Mouse (Mus musculus): ENCODE measurements around the gene Shkbp1. TPM values are rescaled to one million over a fixed set of nuclear protein-coding genes. Genes with fewer than 3 reads are reported as not detected.
A peak's percentile ranks its signal among the peaks of the same experiment; 100 is the strongest.

The Shkbp1 gene
- polyA plus RNA-seq, 1 experiment from 2014 or later = 39.8 TPM

DNA sequence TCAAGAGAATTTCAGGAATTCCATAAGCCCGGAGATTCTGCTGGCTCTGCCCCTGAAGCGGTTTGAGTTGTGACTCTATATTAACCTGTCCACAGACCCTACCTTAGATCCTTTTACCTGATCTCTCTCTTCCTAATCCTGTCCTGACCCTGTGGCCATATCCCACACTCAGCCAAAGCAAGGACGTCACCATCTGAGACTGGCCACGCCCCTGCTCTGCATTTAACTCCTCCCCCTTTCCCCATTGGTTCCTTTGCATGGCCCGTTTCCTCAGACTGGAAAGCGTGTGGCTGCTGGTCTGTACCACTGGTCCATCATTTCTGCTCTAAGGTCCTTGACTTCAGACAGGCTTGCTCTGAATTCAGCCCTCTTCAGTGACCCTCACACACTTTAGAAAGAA lies 10.4 kb downstream of the Shkbp1 start:
- no peaks in the 10 kb centered on the region for H3K27me3 ChIP-seq (replicated peaks; ENCODE audit: control insufficient read depth, insufficient read depth, low read length)
- no peaks in the 10 kb centered on the region for H3K4me1 ChIP-seq (replicated peaks; ENCODE audit: control insufficient read depth, insufficient read depth, low read length)
- H3K27ac ChIP-seq (ENCODE audit: low read depth) = no peak overlapping the region
- no peak for ATAC-seq (replicated peaks; ENCODE audit: low FRiP score, low TSS enrichment, low read depth)
- no peak overlapping the region for H3K4me3 ChIP-seq (ENCODE audit: low read depth, low read length)
- H3K36me3 ChIP-seq (ENCODE audit: control insufficient read depth, insufficient read depth, low read length) = peaks cover 46% of the 10 kb centered on the region
- no peaks in the 10 kb centered on the region for H3K9me3 ChIP-seq (ENCODE audit: control insufficient read depth, low read length)
- H3K4me2 ChIP-seq (ENCODE audit: low read length) = no peak overlapping the region
- WGBS = 21% methylated on average over 6 of the region's 6 CpGs
- no peak overlapping the region for H3K9ac ChIP-seq (ENCODE audit: low read length)
- DNase-seq (ENCODE audit: low spot score) = no peak

DNA sequence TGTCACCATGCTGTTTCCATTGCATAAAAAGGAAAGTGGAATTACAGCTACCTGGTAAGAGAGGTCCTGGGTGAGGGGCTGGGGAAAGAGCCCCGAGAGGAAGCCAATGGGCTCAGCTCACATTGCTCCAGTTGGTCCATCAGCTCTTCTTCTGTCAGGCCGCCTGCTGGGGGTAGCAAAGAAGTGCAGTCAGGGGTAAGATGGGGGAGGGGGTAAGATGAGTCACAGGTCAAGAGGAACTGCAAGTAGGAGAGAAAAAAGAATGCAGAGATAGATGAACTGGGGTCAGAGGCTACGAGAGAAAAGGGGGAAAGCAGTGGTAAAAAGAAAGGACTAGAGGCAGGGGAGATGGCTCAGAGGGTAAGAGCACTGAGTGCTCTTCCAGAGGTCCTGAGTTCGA lies 13.2 kb downstream of the Shkbp1 start:
- Histone ChIP-seq H3K4me1 (replicated peaks; ENCODE audit: control insufficient read depth, insufficient read depth, low read length) (no peaks in the 10 kb centered on the region), H3K4me2 (ENCODE audit: low read length) (no peak overlapping the region), H3K27me3 (replicated peaks; ENCODE audit: control insufficient read depth, insufficient read depth, low read length) (peaks cover 4% of the 10 kb centered on the region; the same call in 1 of the 2 replicates), H3K9me3 (ENCODE audit: control insufficient read depth, low read length) (no peaks in the 10 kb centered on the region), H3K27ac (ENCODE audit: low read depth) (no peak overlapping the region), H3K9ac (ENCODE audit: low read length) (no peak overlapping the region), H3K36me3 (ENCODE audit: control insufficient read depth, insufficient read depth, low read length) (peaks cover 25% of the 10 kb centered on the region), H3K4me3 (ENCODE audit: low read depth, low read length) (no peak overlapping the region)
- DNase-seq (ENCODE audit: low spot score) (no peak), ATAC-seq (replicated peaks; ENCODE audit: low FRiP score, low TSS enrichment, low read depth) (no peak)
- WGBS = 51% methylated on average over 4 of the region's 4 CpGs

DNA sequence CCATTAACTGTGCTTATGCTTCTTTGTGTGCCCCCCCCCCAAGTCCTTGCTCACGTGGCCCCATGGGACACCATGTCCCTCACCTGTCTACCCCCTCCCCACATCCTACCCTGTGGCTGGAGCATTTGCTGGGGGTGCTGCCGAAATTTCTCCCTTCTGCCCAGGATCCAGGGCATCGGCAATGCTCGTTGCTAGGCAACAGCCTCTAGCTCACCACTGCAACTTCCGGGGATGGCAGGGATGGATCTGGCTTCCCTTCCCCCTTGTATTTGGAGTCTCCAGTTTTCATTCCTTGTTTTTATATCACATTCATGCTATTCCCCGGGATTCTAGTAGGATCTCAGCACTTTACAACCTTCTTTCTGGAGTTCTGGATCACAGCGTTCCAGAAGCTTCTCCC lies 16.3 kb downstream of the Shkbp1 start:
- ATAC-seq (replicated peaks; ENCODE audit: low FRiP score, low TSS enrichment, low read depth) = no peak
- Histone ChIP-seq H3K9ac (ENCODE audit: low read length) (no peak overlapping the region), H3K27ac (ENCODE audit: low read depth) (no peak overlapping the region), H3K36me3 (ENCODE audit: control insufficient read depth, insufficient read depth, low read length) (peaks cover 14% of the 10 kb centered on the region), H3K4me2 (ENCODE audit: low read length) (no peak overlapping the region), H3K9me3 (ENCODE audit: control insufficient read depth, low read length) (no peaks in the 10 kb centered on the region), H3K4me3 (ENCODE audit: low read depth, low read length) (no peak overlapping the region), H3K27me3 (replicated peaks; ENCODE audit: control insufficient read depth, insufficient read depth, low read length) (peaks cover 25% of the 10 kb centered on the region), H3K4me1 (replicated peaks; ENCODE audit: control insufficient read depth, insufficient read depth, low read length) (peaks cover 14% of the 10 kb centered on the region; the same call in 1 of the 2 replicates)
- no peak for DNase-seq (ENCODE audit: low spot score)
- WGBS = 28% methylated on average over 7 of the region's 7 CpGs

DNA sequence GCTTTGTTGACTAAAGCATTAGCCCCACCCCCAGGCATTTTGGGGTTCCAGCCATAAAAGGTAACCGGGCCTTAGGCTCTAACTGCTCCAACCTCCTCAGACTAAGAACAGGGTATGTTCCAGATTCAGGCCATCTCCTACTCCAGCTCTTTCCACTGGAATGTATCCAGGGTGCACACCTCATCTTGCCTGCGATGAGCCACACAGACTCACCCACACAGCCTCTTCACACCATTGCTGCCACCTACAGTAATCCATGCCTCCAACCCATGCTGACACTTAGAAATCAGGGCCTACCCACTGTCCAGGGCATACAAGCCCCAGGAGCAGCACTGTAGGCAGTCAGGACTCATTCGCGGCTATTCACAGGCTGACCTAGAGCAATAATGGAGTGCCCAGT lies 16.7 kb downstream of the Shkbp1 start:
- H3K27me3 ChIP-seq (replicated peaks; ENCODE audit: control insufficient read depth, insufficient read depth, low read length) = peaks cover 29% of the 10 kb centered on the region
- H3K27ac ChIP-seq (ENCODE audit: low read depth) = no peak overlapping the region
- no peak overlapping the region for H3K9ac ChIP-seq (ENCODE audit: low read length)
- DNase-seq (ENCODE audit: low spot score) (no peak), ATAC-seq (replicated peaks; ENCODE audit: low FRiP score, low TSS enrichment, low read depth) (no peak)
- 79% methylated on average over 4 of the region's 4 CpGs for WGBS
- peaks cover 12% of the 10 kb centered on the region for H3K36me3 ChIP-seq (ENCODE audit: control insufficient read depth, insufficient read depth, low read length)
- peaks cover 18% of the 10 kb centered on the region; the same call in 1 of the 2 replicates for H3K4me1 ChIP-seq (replicated peaks; ENCODE audit: control insufficient read depth, insufficient read depth, low read length)
- no peak overlapping the region for H3K4me3 ChIP-seq (ENCODE audit: low read depth, low read length)
- no peaks in the 10 kb centered on the region for H3K9me3 ChIP-seq (ENCODE audit: control insufficient read depth, low read length)
- H3K4me2 ChIP-seq (ENCODE audit: low read length) = no peak overlapping the region

DNA sequence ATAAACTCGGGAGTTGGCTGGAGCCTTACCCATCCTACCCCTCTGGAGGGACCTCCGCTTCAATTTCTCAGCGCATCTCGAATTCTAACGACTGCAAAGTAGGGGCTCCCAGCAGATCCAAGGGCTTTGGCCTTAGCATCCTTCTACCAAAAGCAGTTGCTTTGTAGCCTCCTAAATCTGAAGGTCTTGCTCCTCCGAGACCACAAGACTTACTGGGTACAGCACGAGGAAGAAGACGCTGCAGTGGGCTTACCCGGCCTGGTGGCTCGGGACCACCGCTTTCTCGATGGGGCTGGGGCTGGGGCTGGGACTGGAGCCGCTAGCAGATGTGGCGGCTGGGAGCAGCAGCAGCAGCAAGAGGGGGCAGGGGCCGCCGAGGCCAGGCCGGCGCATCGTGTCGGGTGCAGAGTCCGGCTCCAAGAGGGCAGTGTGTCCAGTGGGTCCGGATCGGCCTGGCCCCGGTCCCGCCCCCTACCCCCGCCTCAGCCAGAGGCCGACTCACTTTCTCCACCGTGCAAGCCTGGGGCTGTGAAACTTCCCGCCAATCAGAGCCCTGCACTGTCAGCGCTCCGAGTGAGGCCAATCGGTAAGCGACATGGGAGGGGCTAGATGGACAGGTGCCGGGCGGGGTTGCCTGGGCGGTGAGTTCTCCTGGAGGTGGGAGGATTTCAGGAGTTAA lies 18.5 kb downstream of the Shkbp1 start, which contains the start of gene Ltbp4:
Gene Ltbp4 (minus strand): TSS at position 518 of the 679 bp plus-strand sequence.
- Histone ChIP-seq H3K27me3 (replicated peaks; ENCODE audit: control insufficient read depth, insufficient read depth, low read length) (peaks cover 35% of the 10 kb centered on the region), H3K27ac (ENCODE audit: low read depth) (peak within 1 kb of the TSS; percentile 24; the same call in 1 of the 2 replicates), H3K4me3 (ENCODE audit: low read depth, low read length) (peak within 1 kb of the TSS; percentile 44)

DNA sequence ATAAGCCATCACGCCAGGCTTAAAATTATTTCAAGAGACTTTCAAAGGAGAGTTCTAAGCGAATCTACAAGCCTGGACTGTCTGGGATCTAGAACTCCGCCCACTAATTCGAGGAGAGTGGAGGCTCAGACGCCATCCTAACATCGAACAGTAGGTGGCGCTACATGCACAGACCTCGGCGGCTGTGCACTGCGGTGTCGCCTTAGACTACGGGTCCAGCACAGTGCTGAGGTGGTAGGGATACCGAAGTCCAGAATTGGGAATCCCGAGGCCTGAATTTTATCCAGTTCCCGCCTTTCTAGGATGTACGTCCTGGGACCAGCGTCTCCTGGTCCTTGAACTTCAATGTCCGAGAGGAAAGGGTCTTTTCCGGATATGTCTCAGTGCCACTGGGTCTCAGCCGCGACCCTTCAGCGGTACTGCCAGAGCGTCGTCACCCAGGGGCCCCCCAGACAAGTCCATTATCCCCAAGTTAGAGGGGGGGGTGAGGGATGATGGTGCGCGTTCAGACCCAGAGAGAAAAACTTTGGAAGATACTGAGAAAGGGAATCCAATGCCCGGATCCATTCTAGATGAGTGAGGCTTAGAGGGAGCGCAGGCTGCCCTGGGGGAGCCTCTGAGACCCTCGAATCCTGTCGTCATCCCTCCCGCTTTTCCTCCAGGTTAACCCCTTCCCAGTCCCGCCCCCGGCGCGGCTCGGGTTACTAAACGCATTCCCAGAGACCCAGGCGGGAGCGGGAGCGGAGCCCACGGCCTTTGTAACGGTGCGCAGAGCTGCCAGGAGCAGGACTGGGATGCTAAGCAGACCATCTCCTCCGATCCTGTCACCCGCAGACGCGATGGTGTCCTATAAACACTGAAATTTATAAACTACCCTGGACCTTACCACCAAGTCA lies 19.6 kb downstream of the Shkbp1 start:
- Histone ChIP-seq H3K4me3 (ENCODE audit: low read depth, low read length) (peak overlapping the region; percentile 44), H3K27ac (ENCODE audit: low read depth) (peak overlapping the region; percentile 44), H3K9ac (ENCODE audit: low read length) (peak overlapping the region; percentile 43), H3K27me3 (replicated peaks; ENCODE audit: control insufficient read depth, insufficient read depth, low read length) (peaks cover 35% of the 10 kb centered on the region), H3K9me3 (ENCODE audit: control insufficient read depth, low read length) (no peaks in the 10 kb centered on the region), H3K4me1 (replicated peaks; ENCODE audit: control insufficient read depth, insufficient read depth, low read length) (peaks cover 32% of the 10 kb centered on the region), H3K4me2 (ENCODE audit: low read length) (peak overlapping the region; percentile 65), H3K36me3 (ENCODE audit: control insufficient read depth, insufficient read depth, low read length) (no peaks in the 10 kb centered on the region)
- ATAC-seq (replicated peaks; ENCODE audit: low FRiP score, low TSS enrichment, low read depth) (peak; percentile 70), DNase-seq (ENCODE audit: low spot score) (peak; percentile 98)
- under 1% methylated on average over 47 of the region's 47 CpGs for WGBS

More for the DNA sequence above, 18.5 kb downstream of the Shkbp1 start, which contains the start of gene Ltbp4:
- peak within 1 kb of the TSS; percentile 65 for H3K4me2 ChIP-seq (ENCODE audit: low read length)
- H3K9ac ChIP-seq (ENCODE audit: low read length) = peak within 1 kb of the TSS; percentile 43
- no peaks in the 10 kb centered on the region for H3K9me3 ChIP-seq (ENCODE audit: control insufficient read depth, low read length)
- peaks cover 6% of the 10 kb centered on the region for H3K36me3 ChIP-seq (ENCODE audit: control insufficient read depth, insufficient read depth, low read length)
- under 1% methylated on average over 36 of the region's 36 CpGs for WGBS
- peak; percentile 43 for ATAC-seq (replicated peaks; ENCODE audit: low FRiP score, low TSS enrichment, low read depth)
- peak; percentile 79 for DNase-seq (ENCODE audit: low spot score)
- peaks cover 24% of the 10 kb centered on the region for H3K4me1 ChIP-seq (replicated peaks; ENCODE audit: control insufficient read depth, insufficient read depth, low read length)

DNA sequence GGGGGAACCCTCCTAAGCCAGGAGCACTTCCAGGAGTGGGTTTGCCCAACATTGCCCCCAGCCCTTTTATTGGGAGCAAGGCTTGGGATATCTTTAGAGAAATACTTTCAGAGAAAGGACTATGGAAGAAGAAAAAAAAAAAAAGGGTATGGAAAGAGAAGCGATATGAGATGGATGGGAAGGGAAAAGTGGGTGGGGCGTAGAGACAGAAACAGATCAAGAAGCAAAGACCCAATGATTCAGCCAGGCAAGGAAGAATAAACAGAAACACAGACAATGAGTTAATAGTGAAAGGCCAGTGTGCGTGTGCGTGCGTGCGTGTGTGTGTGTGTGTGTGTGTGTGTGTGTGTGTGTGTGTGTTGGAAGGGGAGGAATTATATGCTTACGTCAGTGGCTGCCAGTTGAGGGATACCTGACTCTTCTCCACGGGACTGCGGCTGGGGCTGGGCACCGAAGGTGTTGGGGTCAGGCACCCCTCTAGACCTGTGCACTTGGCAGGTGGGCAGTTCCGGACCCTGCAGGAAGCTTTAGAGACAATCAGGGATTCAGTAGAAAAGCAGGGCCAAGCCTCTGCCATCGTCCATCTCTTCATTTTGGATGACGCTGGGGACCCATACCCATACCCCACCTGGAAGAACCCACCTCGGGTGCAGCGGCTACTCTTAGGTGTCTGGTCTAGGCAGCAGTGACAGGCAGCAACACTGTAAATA lies 20.7 kb downstream of the Shkbp1 start:
- DNase-seq (ENCODE audit: low spot score) (no peak), ATAC-seq (replicated peaks; ENCODE audit: low FRiP score, low TSS enrichment, low read depth) (no peak)
- H3K9me3 ChIP-seq (ENCODE audit: control insufficient read depth, low read length) = no peaks in the 10 kb centered on the region
- no peak overlapping the region for H3K9ac ChIP-seq (ENCODE audit: low read length)
- peaks cover 39% of the 10 kb centered on the region for H3K27me3 ChIP-seq (replicated peaks; ENCODE audit: control insufficient read depth, insufficient read depth, low read length)
- H3K36me3 ChIP-seq (ENCODE audit: control insufficient read depth, insufficient read depth, low read length) = no peaks in the 10 kb centered on the region
- no peak overlapping the region for H3K27ac ChIP-seq (ENCODE audit: low read depth)
- 53% methylated on average over 15 of the region's 15 CpGs for WGBS
- peaks cover 32% of the 10 kb centered on the region for H3K4me1 ChIP-seq (replicated peaks; ENCODE audit: control insufficient read depth, insufficient read depth, low read length)
- peak overlapping the region; percentile 65 for H3K4me2 ChIP-seq (ENCODE audit: low read length)
- 0 out of 2 replicates have a peak overlapping the region, but pooled peaks have one; percentile 44 for H3K4me3 ChIP-seq (ENCODE audit: low read depth, low read length)

DNA sequence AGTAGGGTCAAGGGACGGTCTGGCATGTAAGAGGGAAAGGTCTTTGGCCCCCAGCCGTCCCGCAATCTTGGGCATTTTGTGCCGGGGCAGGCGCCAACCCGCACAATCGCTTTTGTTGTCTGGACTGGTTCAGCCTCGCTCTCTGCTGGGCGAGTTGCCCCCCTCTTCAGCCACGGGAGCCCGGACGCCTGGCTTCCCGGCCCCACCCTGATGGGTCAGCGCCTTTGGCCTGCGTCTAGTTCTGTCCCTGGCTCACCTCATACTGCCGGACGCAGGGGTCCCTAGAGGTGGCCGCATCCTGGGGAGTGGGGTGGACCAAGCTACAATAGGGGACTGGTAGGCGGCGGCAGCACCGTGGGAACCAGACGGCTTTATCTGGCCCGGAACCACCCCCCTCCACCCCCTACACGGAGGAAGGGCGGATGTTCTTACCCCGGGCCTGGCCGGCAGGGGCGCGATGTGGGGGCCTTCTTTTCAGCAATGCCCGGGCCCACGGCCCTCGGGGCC lies 21.4 kb downstream of the Shkbp1 start:
- no peaks in the 10 kb centered on the region for H3K36me3 ChIP-seq (ENCODE audit: control insufficient read depth, insufficient read depth, low read length)
- ATAC-seq (replicated peaks; ENCODE audit: low FRiP score, low TSS enrichment, low read depth) (no peak), DNase-seq (ENCODE audit: low spot score) (no peak)
- WGBS = 4% methylated on average over 32 of the region's 32 CpGs
- H3K27me3 ChIP-seq (replicated peaks; ENCODE audit: control insufficient read depth, insufficient read depth, low read length) = peaks cover 46% of the 10 kb centered on the region
- H3K9me3 ChIP-seq (ENCODE audit: control insufficient read depth, low read length) = no peaks in the 10 kb centered on the region
- peak overlapping the region; percentile 62 for H3K4me2 ChIP-seq (ENCODE audit: low read length)
- H3K9ac ChIP-seq (ENCODE audit: low read length) = peak overlapping the region; percentile 18; the same call in 1 of the 2 replicates
- H3K4me3 ChIP-seq (ENCODE audit: low read depth, low read length) = peak overlapping the region; percentile 18
- H3K27ac ChIP-seq (ENCODE audit: low read depth) = 0 out of 2 replicates have a peak overlapping the region, but pooled peaks have one; percentile 43
- H3K4me1 ChIP-seq (replicated peaks; ENCODE audit: control insufficient read depth, insufficient read depth, low read length) = peaks cover 34% of the 10 kb centered on the region

All from intestine, embryonic 14.5 days (tissue).